Mouse (Mus musculus) heart, postnatal 10 days (tissue): ENCODE results near the gene Nnmt. TPM values are rescaled to one million over a fixed set of nuclear protein-coding genes. Genes with fewer than 3 reads are reported as not detected.
A peak's percentile ranks its signal among the peaks of the same experiment; 100 is the strongest.

Experiments used
- DNase-seq, 2 experiments: peaks; one replicate each; pipeline ENCODE4 v3.0.0; 2021
- intact Hi-C: fragments of 180-260 bp; cut with DNase I; formaldehyde crosslinking; loops from one replicate; pipeline ENCODE4 v1.15.1; 2025
- total RNA-seq, 2 experiments: library from RNA; stranded (reverse); gene quantifications; 2 replicates each; pipeline ENCODE4 v1.2.3; 2021

The Nnmt gene
- total RNA-seq, result 10 to 100 TPM; 12.5 to 14.2 TPM

- intact Hi-C loops, result no loop called here
Measured at GRCm38 (mm10) chr9:48604939-48605598, at the start of gene Nnmt. Nnmt (minus strand) TSS chr9:48605153.

GRCm38 (mm10) chr9:48654730-48655129, 49.8 kb upstream of the Nnmt start:
- intact Hi-C loops, result no loop called here
- no peak for DNase-seq

More at GRCm38 (mm10) chr9:48604939-48605598, at the start of gene Nnmt:
- DNase-seq, result peak; percentile 60 to 61

- intact Hi-C loops, result no loop called here
- DNase-seq, result no peak
Measured at GRCm38 (mm10) chr9:48653399-48654070, 48.6 kb upstream of the Nnmt start.

GRCm38 (mm10) chr9:48652026-48652425, 47.1 kb upstream of the Nnmt start:
- intact Hi-C loops, result no loop called here
- no peak for DNase-seq

- DNase-seq, result no peak
Measured at GRCm38 (mm10) chr9:48650846-48651245, 45.9 kb upstream of the Nnmt start.

GRCm38 (mm10) chr9:48649851-48650685, 45.1 kb upstream of the Nnmt start:
- intact Hi-C loops, result loop anchor here (5.0 to 10.0 kb wide), 2 partner anchors 72 to 835 kb away; partner anchors contain the start of gene Ttc12
- peak in 1 of 2 experiments; percentile 23 for DNase-seq

More at GRCm38 (mm10) chr9:48650846-48651245, 45.9 kb upstream of the Nnmt start:
- intact Hi-C loops, result no loop called here

GRCm38 (mm10) chr9:48649098-48649766, 44.3 kb upstream of the Nnmt start:
- intact Hi-C loops, result loop anchor here (5.0 to 10.0 kb wide), 2 partner anchors 73 to 836 kb away; partner anchors contain the start of gene Ttc12
- DNase-seq, result peak; percentile 69 to 73

- DNase-seq, result no peak
- intact Hi-C loops, result loop anchor here (5.0 to 10.0 kb wide), 2 partner anchors 74 to 836 kb away; partner anchors contain the start of gene Ttc12
Measured at GRCm38 (mm10) chr9:48648285-48649097, 43.5 kb upstream of the Nnmt start.

- intact Hi-C loops, result loop anchor here (2.0 to 10.0 kb wide), 3 partner anchors 75 to 837 kb away; partner anchors contain the start of gene Ttc12
- DNase-seq, result no peak
Measured at GRCm38 (mm10) chr9:48647648-48648284, 42.8 kb upstream of the Nnmt start.

- intact Hi-C loops, result loop anchor here (1.0 to 10.0 kb wide), 6 partner anchors 75 to 838 kb away; partner anchors contain the start of gene Ttc12
- peak; percentile 20 for DNase-seq
Measured at GRCm38 (mm10) chr9:48646781-48647647, 42.1 kb upstream of the Nnmt start.

GRCm38 (mm10) chr9:48646251-48646650, 41.3 kb upstream of the Nnmt start:
- intact Hi-C loops, result loop anchor here (1.0 to 10.0 kb wide), 6 partner anchors 76 to 839 kb away; partner anchors contain the start of gene Ttc12
- peak; percentile 83 to 87 for DNase-seq

- intact Hi-C loops, result loop anchor here (1.0 to 10.0 kb wide), 8 partner anchors 77 to 839 kb away; partner anchors contain the start of gene Ttc12
- DNase-seq, result no peak
Measured at GRCm38 (mm10) chr9:48645648-48646126, 40.7 kb upstream of the Nnmt start.

GRCm38 (mm10) chr9:48644926-48645647, 40.1 kb upstream of the Nnmt start:
- DNase-seq, result peak; percentile 62 to 64
- intact Hi-C loops, result loop anchor here (1.0 to 10.0 kb wide), 4 partner anchors 77 to 840 kb away; partner anchors contain the start of gene Ttc12

GRCm38 (mm10) chr9:48644376-48644775, 39.4 kb upstream of the Nnmt start:
- intact Hi-C loops, result loop anchor here (2.0 to 10.0 kb wide), 2 partner anchors 406 to 840 kb away; partner anchors contain the start of gene Ttc12

GRCm38 (mm10) chr9:48641636-48642035, 36.7 kb upstream of the Nnmt start:
- intact Hi-C loops, result loop anchor here (10.0 kb wide), 1 partner anchor 843 kb away; the partner anchor contains the start of gene Ttc12
- DNase-seq, result no peak

More at GRCm38 (mm10) chr9:48644376-48644775, 39.4 kb upstream of the Nnmt start:
- no peak for DNase-seq

- intact Hi-C loops, result loop anchor here (10.0 kb wide), 1 partner anchor 844 kb away; the partner anchor contains the start of gene Ttc12
- DNase-seq, result no peak
Measured at GRCm38 (mm10) chr9:48640881-48641280, 35.9 kb upstream of the Nnmt start.
